Mouse (Mus musculus) neural tube, embryonic 15.5 days (tissue): Measurements from ENCODE around the gene Arsg. TPM values are rescaled to one million over a fixed set of nuclear protein-coding genes. Genes with fewer than 3 reads are reported as not detected.

Experiments
- ATAC-seq: fragments of 200-750 bp; cut with Nextera tagmentation; 2 replicates; pipeline ENCODE4 v1.8.0; 2017; ENCODE audit warnings: mild to moderate bottlenecking, moderate TSS enrichment, moderate library complexity; ENCODE audit not compliant: low FRiP score
- H3K27ac ChIP-seq: fragments of 300-500 bp; sonication (generic); replicated peaks from 2 replicates; pipeline ENCODE4 v1.5.1; 2015; ENCODE audit warnings: mild to moderate bottlenecking, inconsistent platforms
- H3K27me3 ChIP-seq: fragments of 300-500 bp; sonication (generic); replicated peaks from 2 replicates; pipeline ENCODE4 v1.6.1; 2015; ENCODE audit warnings: inconsistent platforms
- H3K36me3 ChIP-seq: fragments of 300-500 bp; sonication (generic); 2 replicates; pipeline ENCODE4 v1.6.1; 2015; ENCODE audit warnings: inconsistent platforms
- H3K4me1 ChIP-seq: fragments of 300-500 bp; sonication (generic); 2 replicates; pipeline ENCODE4 v1.6.1; 2015; ENCODE audit warnings: inconsistent platforms
- H3K4me2 ChIP-seq: fragments of 300-500 bp; sonication (generic); 2 replicates; pipeline ENCODE4 v1.6.1; 2015; ENCODE audit warnings: inconsistent platforms, mild to moderate bottlenecking, moderate library complexity
- H3K4me3 ChIP-seq: fragments of 300-500 bp; sonication (generic); replicated peaks from 2 replicates; pipeline ENCODE4 v1.5.1; 2015; ENCODE audit warnings: mild to moderate bottlenecking, inconsistent platforms
- H3K9ac ChIP-seq: fragments of 300-500 bp; sonication (generic); replicated peaks from 2 replicates; pipeline ENCODE4 v1.6.1; 2015; ENCODE audit warnings: mild to moderate bottlenecking, inconsistent platforms
- H3K9me3 ChIP-seq: fragments of 300-500 bp; sonication (generic); replicated peaks from 2 replicates; pipeline ENCODE4 v1.6.1; 2016; ENCODE audit warnings: inconsistent platforms
- WGBS: fragments of 180-500 bp; shearing (Covaris S2); methylation state at CpG from one replicate; pipeline ENCODE4 v1.1.7; 2015; ENCODE audit warnings: mixed read lengths; 5-methylcytosine and 5-hydroxymethylcytosine counted together
- polyA plus RNA-seq: library from polyadenylated mRNA; unstranded; fragments of >200 nt; fragmentation: Nextera tagmentation; extraction: Ambion mirVana; gene quantifications from 2 replicates; pipeline ENCODE4 v1.2.1, GENCODE M21; 2015

Gene Arsg
- polyA plus RNA-seq, 1 experiment from 2014 or later, result 2.8 TPM

GRCm38 (mm10) chr11:109593200-109593981 is 120.2 kb downstream of the Arsg start:
- Histone ChIP-seq H3K4me3 (no peak overlapping the region), H3K9ac (no peak overlapping the region), H3K9me3 (no peaks in the 10 kb centered on the region), H3K36me3 (no peaks in the 10 kb centered on the region), H3K4me2 (no peak overlapping the region), H3K27ac (no peak overlapping the region), H3K27me3 (no peaks in the 10 kb centered on the region), H3K4me1 (no peaks in the 10 kb centered on the region)
- 55% methylated on average over 6 of the region's 6 CpGs for WGBS
- ATAC-seq, result no peak

GRCm38 (mm10) chr11:109594761-109595160 is 121.6 kb downstream of the Arsg start:
- Histone ChIP-seq H3K36me3 (no peaks in the 10 kb centered on the region), H3K27ac (no peak overlapping the region), H3K9ac (no peak overlapping the region), H3K4me3 (no peak overlapping the region), H3K4me1 (no peaks in the 10 kb centered on the region), H3K27me3 (no peaks in the 10 kb centered on the region), H3K9me3 (no peaks in the 10 kb centered on the region), H3K4me2 (no peak overlapping the region)
- no peak for ATAC-seq
- 91% methylated on average over 8 of the region's 8 CpGs for WGBS

GRCm38 (mm10) chr11:109598778-109599570 is 125.8 kb downstream of the Arsg start:
- H3K9ac ChIP-seq, result no peak overlapping the region
- H3K36me3 ChIP-seq, result no peaks in the 10 kb centered on the region
- no peaks in the 10 kb centered on the region for H3K9me3 ChIP-seq
- H3K27ac ChIP-seq, result no peak overlapping the region
- no peak overlapping the region for H3K4me2 ChIP-seq
- H3K4me3 ChIP-seq, result no peak overlapping the region
- H3K4me1 ChIP-seq, result no peaks in the 10 kb centered on the region
- no peaks in the 10 kb centered on the region for H3K27me3 ChIP-seq
- 92% methylated on average over 12 of the region's 12 CpGs for WGBS
- ATAC-seq, result no peak

- no peak overlapping the region for H3K4me3 ChIP-seq
- no peak for ATAC-seq
- WGBS, result 86% methylated on average over 6 of the region's 6 CpGs
Measured at GRCm38 (mm10) chr11:109607600-109607999, 134.4 kb downstream of the Arsg start.

GRCm38 (mm10) chr11:109608976-109609625 is 135.9 kb downstream of the Arsg start:
- H3K4me1 ChIP-seq, result peaks cover 28% of the 10 kb centered on the region
- no peaks in the 10 kb centered on the region for H3K27me3 ChIP-seq
- ATAC-seq, result no peak
- H3K9ac ChIP-seq, result no peak overlapping the region
- no peak overlapping the region for H3K4me3 ChIP-seq
- no peaks in the 10 kb centered on the region for H3K36me3 ChIP-seq
- no peak overlapping the region for H3K4me2 ChIP-seq
- 62% methylated on average over 6 of the region's 6 CpGs for WGBS
- no peak overlapping the region for H3K27ac ChIP-seq
- no peaks in the 10 kb centered on the region for H3K9me3 ChIP-seq

More at GRCm38 (mm10) chr11:109607600-109607999, 134.4 kb downstream of the Arsg start:
- no peak overlapping the region for H3K27ac ChIP-seq
- no peak overlapping the region for H3K4me2 ChIP-seq
- H3K9me3 ChIP-seq, result no peaks in the 10 kb centered on the region
- H3K4me1 ChIP-seq, result peaks cover 28% of the 10 kb centered on the region
- no peaks in the 10 kb centered on the region for H3K36me3 ChIP-seq
- H3K9ac ChIP-seq, result no peak overlapping the region
- no peaks in the 10 kb centered on the region for H3K27me3 ChIP-seq

GRCm38 (mm10) chr11:109610046-109610794 is 137.0 kb downstream of the Arsg start:
- H3K36me3 ChIP-seq, result no peaks in the 10 kb centered on the region
- peak overlapping the region; percentile 83 for H3K4me3 ChIP-seq
- no peak for ATAC-seq
- H3K27me3 ChIP-seq, result no peaks in the 10 kb centered on the region
- H3K9me3 ChIP-seq, result no peaks in the 10 kb centered on the region
- WGBS, result 18% methylated on average over 9 of the region's 9 CpGs
- peaks cover 28% of the 10 kb centered on the region for H3K4me1 ChIP-seq
- H3K4me2 ChIP-seq, result peak overlapping the region; percentile 82
- peak overlapping the region; percentile 80 for H3K27ac ChIP-seq
- peak overlapping the region; percentile 72 for H3K9ac ChIP-seq

- Histone ChIP-seq H3K4me3 (peak overlapping the region; percentile 83), H3K9ac (peak overlapping the region; percentile 72), H3K9me3 (no peaks in the 10 kb centered on the region), H3K36me3 (no peaks in the 10 kb centered on the region), H3K27ac (peak overlapping the region; percentile 80), H3K4me1 (peaks cover 28% of the 10 kb centered on the region), H3K27me3 (no peaks in the 10 kb centered on the region), H3K4me2 (peak overlapping the region; percentile 82)
- under 1% methylated on average over 26 of the region's 26 CpGs for WGBS
- no peak; the same call in 1 of the 2 replicates for ATAC-seq
Measured at GRCm38 (mm10) chr11:109610795-109611302, 137.7 kb downstream of the Arsg start.

GRCm38 (mm10) chr11:109611303-109612149 is 138.4 kb downstream of the Arsg start, which contains the start of gene Wipi1:
Wipi1 (minus strand) TSS chr11:109611967.
- Histone ChIP-seq H3K9me3 (no peaks in the 10 kb centered on the region), H3K27ac (peak within 1 kb of the TSS; percentile 80), H3K27me3 (no peaks in the 10 kb centered on the region), H3K9ac (peak within 1 kb of the TSS; percentile 72), H3K4me3 (peak within 1 kb of the TSS; percentile 83), H3K36me3 (no peaks in the 10 kb centered on the region), H3K4me1 (peaks cover 28% of the 10 kb centered on the region), H3K4me2 (peak within 1 kb of the TSS; percentile 82)
- under 1% methylated on average over 53 of the region's 58 CpGs for WGBS
- peak; percentile 97 for ATAC-seq

GRCm38 (mm10) chr11:109612871-109613529 is 139.8 kb downstream of the Arsg start:
- ATAC-seq, result no peak
- Histone ChIP-seq H3K27ac (no peak overlapping the region), H3K4me2 (no peak overlapping the region), H3K4me1 (peaks cover 30% of the 10 kb centered on the region), H3K27me3 (no peaks in the 10 kb centered on the region), H3K36me3 (no peaks in the 10 kb centered on the region), H3K9ac (no peak overlapping the region), H3K9me3 (no peaks in the 10 kb centered on the region), H3K4me3 (no peak overlapping the region)
- WGBS, result 79% methylated on average over 7 of the region's 7 CpGs

GRCm38 (mm10) chr11:109615286-109615685 is 142.1 kb downstream of the Arsg start:
- no peaks in the 10 kb centered on the region for H3K9me3 ChIP-seq
- 73% methylated on average over 9 of the region's 9 CpGs for WGBS
- no peaks in the 10 kb centered on the region for H3K27me3 ChIP-seq
- H3K4me2 ChIP-seq, result no peak overlapping the region
- peaks cover 15% of the 10 kb centered on the region for H3K4me1 ChIP-seq
- ATAC-seq, result no peak
- H3K36me3 ChIP-seq, result no peaks in the 10 kb centered on the region
- no peak overlapping the region for H3K27ac ChIP-seq
- H3K4me3 ChIP-seq, result no peak overlapping the region
- no peak overlapping the region for H3K9ac ChIP-seq
